Mouse (Mus musculus): ENCODE data around the gene Helz. TPM values are rescaled to one million over a fixed set of nuclear protein-coding genes. Genes with fewer than 3 reads are reported as not detected.
"Not testable (repeated sequence)": the region's sequence is repeated elsewhere in the genome, so short reads cannot be mapped to it uniquely, and the experiment has no call there.

The Helz gene
- polyA plus RNA-seq, 1 experiment from 2014 or later, result 11.7 TPM

DNA sequence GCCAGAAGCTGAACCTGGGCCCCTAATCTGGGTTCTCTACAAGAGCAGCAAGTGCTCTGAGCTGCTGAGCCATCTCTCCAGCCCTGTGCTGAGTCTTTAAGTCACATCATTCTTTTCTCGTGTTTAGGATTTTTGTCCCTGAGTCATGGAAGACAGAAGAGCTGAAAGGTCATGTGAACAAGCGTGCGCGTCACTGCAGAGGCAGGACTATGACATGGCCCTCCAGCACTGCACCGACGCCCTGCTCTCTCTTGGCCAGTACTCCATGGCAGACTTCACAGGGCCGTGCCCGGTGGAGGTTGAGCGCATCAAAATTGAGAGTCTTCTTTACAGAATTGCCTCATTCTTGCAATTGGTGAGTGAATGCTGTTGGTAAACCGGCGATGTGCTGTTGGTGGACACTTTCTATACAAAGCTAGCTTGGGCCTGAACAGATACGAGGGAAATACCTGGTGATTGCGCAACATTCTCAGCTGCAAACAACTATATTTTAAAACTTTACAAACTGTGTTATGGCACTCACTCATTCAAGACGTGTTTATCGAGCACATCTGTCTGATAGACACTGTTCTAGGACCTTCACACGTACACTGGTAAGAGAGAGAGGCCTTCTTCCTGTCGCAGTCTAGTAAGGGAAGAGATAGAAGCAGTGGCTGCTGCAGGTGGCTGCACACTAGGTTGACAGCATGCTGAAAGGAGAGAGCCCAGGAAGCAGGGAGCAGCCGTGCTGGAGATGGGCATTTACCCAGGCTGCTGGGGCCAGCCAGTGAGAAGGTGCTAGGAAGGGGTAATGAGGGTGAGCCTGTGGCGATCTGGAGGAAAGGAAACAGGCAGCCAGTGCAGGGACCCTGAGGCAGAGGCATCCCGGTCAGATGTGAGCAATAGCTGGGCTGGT, 27.3 kb downstream of the Helz start:
- H3K27me3 ChIP-seq (ENCODE audit: insufficient read depth, low read length), result no peaks in the 10 kb centered on the region
- no peak overlapping the region for H3K4me3 ChIP-seq (replicated peaks; ENCODE audit: low read depth, low read length)
- H3K9ac ChIP-seq (ENCODE audit: low read depth, low read length), result no peak overlapping the region
- DNase-seq (ENCODE audit: low spot score), result no peak
- no peaks in the 10 kb centered on the region for H3K9me3 ChIP-seq (replicated peaks; ENCODE audit: low read length)
- H3K36me3 ChIP-seq (ENCODE audit: insufficient read depth, low read length), result peaks cover 27% of the 10 kb centered on the region; the same call in 1 of the 2 replicates
- peak overlapping the region; percentile 67 for H3K27ac ChIP-seq
- WGBS, result 85% methylated on average over 20 of the region's 20 CpGs
- ATAC-seq (replicated peaks; ENCODE audit: low FRiP score, low read depth), result no peak
- no peak overlapping the region for H3K4me2 ChIP-seq (ENCODE audit: low read length)
- TF ChIP-seq CTCF (IDR thresholded peaks at IDR 0.05; ENCODE audit: low read depth), result no peak
- peaks cover 32% of the 10 kb centered on the region for H3K4me1 ChIP-seq (replicated peaks; ENCODE audit: insufficient read depth, low read length)

DNA sequence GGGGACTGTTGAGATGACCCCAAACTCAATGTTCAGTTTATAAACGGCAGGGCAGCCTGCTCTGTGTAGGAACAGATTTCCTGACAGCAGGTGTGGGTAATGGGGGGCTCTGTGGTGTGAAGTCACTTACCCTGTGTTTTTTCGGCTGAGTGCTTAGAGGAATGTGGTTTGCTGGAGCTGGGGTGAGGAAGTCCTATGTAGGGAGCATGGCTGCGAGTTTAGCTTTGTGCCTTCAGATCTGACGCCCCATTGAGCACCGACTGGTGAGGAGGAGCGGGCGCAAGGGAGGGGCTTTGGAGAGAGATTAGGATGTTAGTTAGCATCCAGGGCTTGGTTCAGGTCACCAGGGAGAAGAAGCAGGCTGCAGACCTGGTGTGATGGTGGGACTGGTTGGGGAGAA, 28.5 kb downstream of the Helz start:
- Histone ChIP-seq H3K27me3 (ENCODE audit: insufficient read depth, low read length) (no peaks in the 10 kb centered on the region), H3K4me1 (replicated peaks; ENCODE audit: insufficient read depth, low read length) (peaks cover 32% of the 10 kb centered on the region), H3K9me3 (replicated peaks; ENCODE audit: low read length) (no peaks in the 10 kb centered on the region), H3K4me3 (replicated peaks; ENCODE audit: low read depth, low read length) (no peak overlapping the region), H3K9ac (ENCODE audit: low read depth, low read length) (no peak overlapping the region), H3K27ac (peak overlapping the region; percentile 37; the same call in 1 of the 2 replicates), H3K4me2 (ENCODE audit: low read length) (no peak overlapping the region), H3K36me3 (ENCODE audit: insufficient read depth, low read length) (peaks cover 29% of the 10 kb centered on the region; the same call in 1 of the 2 replicates)
- ATAC-seq (replicated peaks; ENCODE audit: low FRiP score, low read depth) (peak; percentile 12; the same call in 1 of the 2 replicates), DNase-seq (ENCODE audit: low spot score) (peak; percentile 60)
- TF ChIP-seq CTCF (IDR thresholded peaks at IDR 0.05; ENCODE audit: low read depth), result no peak
- WGBS, result 44% methylated on average over 7 of the region's 7 CpGs

DNA sequence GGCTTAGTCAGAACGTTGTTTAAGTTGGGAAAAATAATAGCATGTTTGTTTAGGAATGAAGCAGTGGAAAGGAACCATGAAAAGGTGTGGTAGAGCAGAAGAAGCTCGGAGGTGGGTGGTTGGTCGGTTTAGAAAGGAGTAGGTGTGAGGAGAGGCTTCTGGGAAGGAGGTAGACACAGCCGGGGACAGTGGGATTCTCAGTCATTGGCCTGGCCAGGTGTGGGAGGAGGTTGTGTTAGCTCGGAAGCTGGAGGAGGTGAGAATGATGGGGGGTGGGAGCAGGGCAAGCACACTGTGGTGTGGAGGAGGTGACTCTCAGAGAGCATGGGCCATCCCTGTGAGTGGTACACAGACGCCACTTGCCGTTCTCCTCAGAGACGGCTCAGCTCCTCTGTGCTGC, 29.7 kb downstream of the Helz start:
- no peak for DNase-seq (ENCODE audit: low spot score)
- Histone ChIP-seq H3K4me3 (replicated peaks; ENCODE audit: low read depth, low read length) (no peak overlapping the region), H3K36me3 (ENCODE audit: insufficient read depth, low read length) (peaks cover 29% of the 10 kb centered on the region; the same call in 1 of the 2 replicates), H3K4me2 (ENCODE audit: low read length) (no peak overlapping the region), H3K9me3 (replicated peaks; ENCODE audit: low read length) (no peaks in the 10 kb centered on the region), H3K9ac (ENCODE audit: low read depth, low read length) (no peak overlapping the region), H3K4me1 (replicated peaks; ENCODE audit: insufficient read depth, low read length) (peaks cover 32% of the 10 kb centered on the region), H3K27ac (peak overlapping the region; percentile 68), H3K27me3 (ENCODE audit: insufficient read depth, low read length) (no peaks in the 10 kb centered on the region)
- 57% methylated on average over 8 of the region's 8 CpGs for WGBS
- no peak for ATAC-seq (replicated peaks; ENCODE audit: low FRiP score, low read depth)
- TF ChIP-seq CTCF (IDR thresholded peaks at IDR 0.05; ENCODE audit: low read depth), result no peak

DNA sequence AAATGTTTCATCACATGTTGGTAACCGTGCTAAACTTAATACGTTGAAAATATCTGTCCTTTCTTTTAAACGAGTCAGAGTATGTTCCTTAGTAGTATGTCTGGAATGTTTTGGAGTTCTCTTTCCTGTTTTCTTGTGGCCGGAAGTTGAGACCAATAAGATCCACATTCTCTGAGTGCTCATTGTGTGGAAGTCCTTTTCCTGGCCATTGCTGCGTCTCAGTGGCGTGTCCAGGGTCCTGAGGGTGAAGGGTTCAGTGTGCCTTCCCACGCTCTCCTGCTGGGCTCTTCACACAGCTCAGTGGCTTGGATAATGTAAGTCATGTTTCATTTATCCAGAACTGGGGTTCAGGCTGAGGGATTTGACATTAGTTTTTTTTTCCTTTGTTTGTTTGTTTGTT, 30.5 kb downstream of the Helz start:
- 43% methylated on average over 7 of the region's 7 CpGs for WGBS
- TF ChIP-seq CTCF (IDR thresholded peaks at IDR 0.05; ENCODE audit: low read depth), result no peak

DNA sequence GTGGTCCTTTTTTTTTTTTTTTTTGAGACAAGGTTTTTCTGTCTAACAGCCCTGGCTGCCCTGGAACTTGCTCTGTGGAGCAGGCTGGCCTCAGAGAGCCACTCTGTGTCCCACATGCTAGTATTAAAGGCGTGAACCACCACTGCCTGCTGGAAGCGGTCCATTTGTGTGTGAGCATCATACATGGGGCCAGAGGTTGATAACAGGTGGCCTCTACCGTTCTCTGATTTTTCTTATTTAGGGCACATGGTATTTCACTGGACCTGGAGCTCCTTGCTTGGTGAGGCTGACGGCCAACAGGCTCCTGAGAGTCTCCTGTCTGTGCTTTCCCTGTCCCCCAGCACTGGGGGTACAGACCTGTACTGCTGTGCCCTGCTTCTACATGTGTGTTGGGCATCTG, 33.1 kb downstream of the Helz start:
- H3K36me3 ChIP-seq (ENCODE audit: insufficient read depth, low read length), result 0 out of 2 replicates have a peak, but pooled peaks cover 25% of the 10 kb centered on the region

More for the DNA sequence above, 30.5 kb downstream of the Helz start:
- peak overlapping the region; percentile 5; the same call in 1 of the 2 replicates for H3K4me2 ChIP-seq (ENCODE audit: low read length)
- peak overlapping the region; percentile 68 for H3K27ac ChIP-seq
- no peaks in the 10 kb centered on the region for H3K9me3 ChIP-seq (replicated peaks; ENCODE audit: low read length)
- ATAC-seq (replicated peaks; ENCODE audit: low FRiP score, low read depth) (no peak), DNase-seq (ENCODE audit: low spot score) (peak; percentile 57)
- H3K36me3 ChIP-seq (ENCODE audit: insufficient read depth, low read length), result peaks cover 29% of the 10 kb centered on the region; the same call in 1 of the 2 replicates
- no peak overlapping the region for H3K9ac ChIP-seq (ENCODE audit: low read depth, low read length)
- no peak overlapping the region for H3K4me3 ChIP-seq (replicated peaks; ENCODE audit: low read depth, low read length)
- peaks cover 25% of the 10 kb centered on the region for H3K4me1 ChIP-seq (replicated peaks; ENCODE audit: insufficient read depth, low read length)
- H3K27me3 ChIP-seq (ENCODE audit: insufficient read depth, low read length), result no peaks in the 10 kb centered on the region

DNA sequence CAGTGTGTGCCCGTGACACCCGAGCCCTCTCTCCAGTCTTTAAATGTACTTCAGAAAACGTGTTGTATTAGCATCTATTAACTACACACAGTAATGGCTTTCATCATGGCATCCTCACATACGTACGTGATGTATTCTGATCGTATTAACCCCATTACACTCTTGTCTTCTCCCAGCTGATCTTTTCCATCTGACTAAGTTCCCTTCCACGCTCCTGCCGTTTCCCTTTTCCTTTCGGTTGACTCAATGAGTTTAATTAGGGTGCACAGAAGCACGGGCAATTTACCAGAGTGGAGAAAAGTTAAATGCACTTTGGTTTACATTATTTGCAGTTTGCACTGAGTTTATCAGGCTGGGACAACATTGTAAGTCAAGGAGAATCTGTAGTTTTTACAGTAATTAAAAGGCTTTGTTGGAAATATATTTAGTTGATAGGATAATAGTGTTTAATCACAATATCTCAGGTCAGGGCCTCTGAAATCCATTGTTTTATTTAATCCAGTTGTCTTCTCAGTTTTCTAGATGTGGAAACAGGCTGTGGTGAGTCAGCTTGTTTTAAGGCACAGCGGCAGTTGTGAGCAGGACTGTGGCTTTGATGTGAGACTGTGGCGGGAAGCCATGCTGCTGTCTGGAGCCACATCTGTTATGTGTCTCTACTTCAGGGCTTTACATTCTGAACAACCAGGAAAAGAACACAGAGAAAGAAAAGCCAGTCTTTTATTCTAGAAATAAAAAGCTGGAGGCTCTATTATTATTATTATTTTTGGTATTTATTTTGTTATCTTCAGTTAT, 37.1 kb downstream of the Helz start:
- H3K4me1 ChIP-seq (replicated peaks; ENCODE audit: insufficient read depth, low read length), result 0 out of 2 replicates have a peak, but pooled peaks cover 8% of the 10 kb centered on the region
- WGBS, result 45% methylated on average over 12 of the region's 12 CpGs
- H3K27ac ChIP-seq, result peak overlapping the region; percentile 42; the same call in 1 of the 2 replicates
- peaks cover 11% of the 10 kb centered on the region; the same call in 1 of the 2 replicates for H3K36me3 ChIP-seq (ENCODE audit: insufficient read depth, low read length)
- DNase-seq (ENCODE audit: low spot score), result peak; percentile 68
- H3K9ac ChIP-seq (ENCODE audit: low read depth, low read length), result no peak overlapping the region
- H3K4me2 ChIP-seq (ENCODE audit: low read length), result no peak overlapping the region
- no peak for ATAC-seq (replicated peaks; ENCODE audit: low FRiP score, low read depth)
- no peak for TF ChIP-seq CTCF (IDR thresholded peaks at IDR 0.05; ENCODE audit: low read depth)
- no peak overlapping the region for H3K4me3 ChIP-seq (replicated peaks; ENCODE audit: low read depth, low read length)
- H3K27me3 ChIP-seq (ENCODE audit: insufficient read depth, low read length), result no peaks in the 10 kb centered on the region
- no peaks in the 10 kb centered on the region for H3K9me3 ChIP-seq (replicated peaks; ENCODE audit: low read length)

More for the DNA sequence above, 33.1 kb downstream of the Helz start:
- Histone ChIP-seq H3K9me3 (replicated peaks; ENCODE audit: low read length) (no peaks in the 10 kb centered on the region), H3K4me1 (replicated peaks; ENCODE audit: insufficient read depth, low read length) (peaks cover 18% of the 10 kb centered on the region; the same call in 1 of the 2 replicates), H3K9ac (ENCODE audit: low read depth, low read length) (no peak overlapping the region), H3K4me2 (ENCODE audit: low read length) (no peak overlapping the region), H3K4me3 (replicated peaks; ENCODE audit: low read depth, low read length) (no peak overlapping the region), H3K27ac (no peak overlapping the region), H3K27me3 (ENCODE audit: insufficient read depth, low read length) (no peaks in the 10 kb centered on the region)
- DNase-seq (ENCODE audit: low spot score) (no peak), ATAC-seq (replicated peaks; ENCODE audit: low FRiP score, low read depth) (no peak)
- WGBS, result 93% methylated on average over 4 of the region's 4 CpGs
- no peak for TF ChIP-seq CTCF (IDR thresholded peaks at IDR 0.05; ENCODE audit: low read depth)

DNA sequence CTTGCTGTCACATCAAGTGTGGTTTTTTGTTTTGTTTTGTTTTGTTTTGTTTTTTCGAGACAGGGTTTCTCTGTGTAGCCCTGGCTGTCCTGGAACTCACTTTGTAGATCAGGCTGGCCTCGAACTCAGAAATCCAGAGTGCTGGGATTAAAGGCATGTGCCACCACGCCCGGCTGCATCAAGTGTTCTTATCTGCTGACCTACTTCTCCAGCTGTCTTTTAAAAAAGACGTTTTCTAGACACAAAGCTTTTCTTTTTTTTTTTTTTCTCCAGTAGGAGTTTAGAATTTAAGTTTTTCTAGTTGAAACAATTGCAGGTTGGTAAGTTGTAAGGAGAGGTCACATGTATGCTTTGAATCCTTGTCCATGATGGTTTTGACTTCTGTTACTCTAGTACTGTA, 38.4 kb downstream of the Helz start:
- not testable (repeated sequence) for H3K27ac ChIP-seq; DNase-seq (ENCODE audit: low spot score); H3K4me2 ChIP-seq (ENCODE audit: low read length); ATAC-seq (replicated peaks; ENCODE audit: low FRiP score, low read depth); H3K4me1 ChIP-seq (replicated peaks; ENCODE audit: insufficient read depth, low read length); H3K9ac ChIP-seq (ENCODE audit: low read depth, low read length); H3K27me3 ChIP-seq (ENCODE audit: insufficient read depth, low read length); H3K36me3 ChIP-seq (ENCODE audit: insufficient read depth, low read length); H3K9me3 ChIP-seq (replicated peaks; ENCODE audit: low read length); H3K4me3 ChIP-seq (replicated peaks; ENCODE audit: low read depth, low read length)
- WGBS, result 84% methylated on average over 5 of the region's 5 CpGs
